Mouse (Mus musculus): ENCODE data around the gene Zic2. TPM values are rescaled to one million over a fixed set of nuclear protein-coding genes. Genes with fewer than 3 reads are reported as not detected.

Gene Zic2
- total and polyA plus RNA-seq, 3 experiments, result 0.13 TPM; not detected in 2

- TF ChIP-seq RAD21 (IDR thresholded peaks at IDR 0.05; ENCODE audit: low read depth, low read length) (no peak), BHLHE40 (IDR thresholded peaks at IDR 0.05; ENCODE audit: low read depth, low read length) (no peak), TBP (conservative IDR thresholded peaks at IDR 0.05; ENCODE audit: low read depth, low read length) (no peak), MAZ (IDR thresholded peaks at IDR 0.05; ENCODE audit: low read depth, low read length) (no peak), MEF2A (IDR thresholded peaks at IDR 0.05; ENCODE audit: borderline replicate concordance, low read depth, low read length) (no peak), CHD2 (IDR thresholded peaks at IDR 0.05; ENCODE audit: low read length) (no peak), SMC3 (IDR thresholded peaks at IDR 0.05; ENCODE audit: low read depth, low read length) (no peak)
- H3K27me3 ChIP-seq (replicated peaks), result no peaks in the 10 kb centered on the region
- no peak overlapping the region for H3K27ac ChIP-seq (ENCODE audit: insufficient read depth, low read depth)
- no peak overlapping the region for H3K9ac ChIP-seq (ENCODE audit: insufficient read depth, low read depth)
- H3K4me2 ChIP-seq (ENCODE audit: insufficient read depth, low read depth, poor library complexity, severe bottlenecking), result no peak overlapping the region
- H3K4me1 ChIP-seq (ENCODE audit: control insufficient read depth in 1 of 2, insufficient read depth in 2 of 2), result no peaks in the 10 kb centered on the region
- no peak for DNase-seq (ENCODE audit: extremely low read depth)
- dilution Hi-C loops (cut with MboI; ENCODE audit: extremely low pct_ligation_motif_present, extremely low pct_unique_long_range_greater_than_20kb, low sequenced_read_pairs) (no loop called here), in situ Hi-C loops (cut with MboI; ENCODE audit: low pct_ligation_motif_present, low pct_unique_long_range_greater_than_20kb, low sequenced_read_pairs) (no loop called here)
- H3K4me3 ChIP-seq (replicated peaks in 1 of 3; ENCODE audit: low read depth in 2 of 3, low read length in 2 of 3, poor library complexity in 1 of 3), result no peak overlapping the region
- no peaks in the 10 kb centered on the region for H3K79me2 ChIP-seq (replicated peaks; ENCODE audit: control insufficient read depth, extremely low read depth, insufficient read depth, poor library complexity, severe bottlenecking)
- peaks cover 6% of the 10 kb centered on the region for H3K9me3 ChIP-seq (replicated peaks; ENCODE audit: low read length)
- H3K36me3 ChIP-seq (replicated peaks in 1 of 2; ENCODE audit: control insufficient read depth in 1 of 2, insufficient read depth in 1 of 2, low read length in 1 of 2), result no peaks in the 10 kb centered on the region
Observed at GRCm38 (mm10) chr14:122467926-122468841, 7.1 kb upstream of the Zic2 start.

- dilution Hi-C loops (cut with MboI; ENCODE audit: extremely low pct_ligation_motif_present, extremely low pct_unique_long_range_greater_than_20kb, low sequenced_read_pairs) (no loop called here), in situ Hi-C loops (cut with MboI; ENCODE audit: low pct_ligation_motif_present, low pct_unique_long_range_greater_than_20kb, low sequenced_read_pairs) (no loop called here)
- Histone ChIP-seq H3K9ac (ENCODE audit: insufficient read depth, low read depth) (no peak overlapping the region), H3K27me3 (replicated peaks) (no peaks in the 10 kb centered on the region), H3K9me3 (replicated peaks; ENCODE audit: low read length) (peaks cover 10% of the 10 kb centered on the region), H3K79me2 (replicated peaks; ENCODE audit: control insufficient read depth, extremely low read depth, insufficient read depth, poor library complexity, severe bottlenecking) (no peaks in the 10 kb centered on the region), H3K27ac (ENCODE audit: insufficient read depth, low read depth) (no peak overlapping the region), H3K4me2 (ENCODE audit: insufficient read depth, low read depth, poor library complexity, severe bottlenecking) (no peak overlapping the region), H3K4me3 (replicated peaks in 1 of 3; ENCODE audit: low read depth in 2 of 3, low read length in 2 of 3, poor library complexity in 1 of 3) (no peak overlapping the region), H3K36me3 (replicated peaks in 1 of 2; ENCODE audit: control insufficient read depth in 1 of 2, insufficient read depth in 1 of 2, low read length in 1 of 2) (no peaks in the 10 kb centered on the region), H3K4me1 (ENCODE audit: control insufficient read depth in 1 of 2, insufficient read depth in 2 of 2) (no peaks in the 10 kb centered on the region)
- no peak for DNase-seq (ENCODE audit: extremely low read depth)
- TF ChIP-seq MYC (IDR thresholded peaks at IDR 0.05; ENCODE audit: low read depth, low read length) (no peak), E2F4 (IDR thresholded peaks at IDR 0.05; ENCODE audit: insufficient replicate concordance, low read depth, low read length) (no peak), MXI1 (IDR thresholded peaks at IDR 0.05; ENCODE audit: low read depth, low read length) (no peak), ZNF384 (IDR thresholded peaks at IDR 0.05; ENCODE audit: low read depth, low read length) (no peak), JUN (IDR thresholded peaks at IDR 0.05; ENCODE audit: insufficient read depth, low read depth, low read length) (no peak), RAD21 (IDR thresholded peaks at IDR 0.05; ENCODE audit: low read depth, low read length) (no peak), JUND (conservative IDR thresholded peaks at IDR 0.05; ENCODE audit: low read depth, low read length) (no peak), MAX (IDR thresholded peaks at IDR 0.05; ENCODE audit: low read length) (no peak), NELFE (IDR thresholded peaks at IDR 0.05; ENCODE audit: low read depth, low read length) (no peak), SMC3 (IDR thresholded peaks at IDR 0.05; ENCODE audit: low read depth, low read length) (no peak), CHD2 (IDR thresholded peaks at IDR 0.05; ENCODE audit: low read length) (no peak), HCFC1 (IDR thresholded peaks at IDR 0.05; ENCODE audit: low read depth, low read length) (no peak), TCF12 (IDR thresholded peaks at IDR 0.05; ENCODE audit: low read depth, low read length) (no peak), TBP (conservative IDR thresholded peaks at IDR 0.05; ENCODE audit: low read depth, low read length) (no peak), ELF1 (IDR thresholded peaks at IDR 0.05; ENCODE audit: low read depth, low read length) (no peak), KAT2A (IDR thresholded peaks at IDR 0.05; ENCODE audit: insufficient replicate concordance, low read length) (no peak), MAZ (IDR thresholded peaks at IDR 0.05; ENCODE audit: low read depth, low read length) (no peak), ZC3H11A (IDR thresholded peaks at IDR 0.05; ENCODE audit: low read depth, low read length) (no peak)
Observed at GRCm38 (mm10) chr14:122468971-122469755, 6.1 kb upstream of the Zic2 start.
